Mouse (Mus musculus): ENCODE measurements at regions not wholly inside any gene's neighbourhood (a gene's known extent, or its start where the extent isn't known, plus 50 kb on each side); places are given as distances from the start of the nearest gene placed in this dataset.

- no peak for TF ChIP-seq HCFC1 (IDR thresholded peaks at IDR 0.05; ENCODE audit: borderline replicate concordance, insufficient read depth, low read length)
- no peak for TF ChIP-seq ZC3H11A (IDR thresholded peaks at IDR 0.05; ENCODE audit: borderline replicate concordance, low read depth, low read length)
Observed at GRCm38 (mm10) chr14:13029794-13030193, 206.9 kb upstream of the Cadps start.
